Mouse (Mus musculus) embryo, embryonic 10 days (tissue): Measurements from ENCODE around the gene Spata45.

Experiments used
- DNase-seq: peaks from one replicate; pipeline ENCODE4 v3.0.0-alpha.2; 2015; ENCODE audit warnings: low spot score

The Spata45 gene

GRCm38 (mm10) chr1:191042106-191042505, 5.7 kb downstream of the Spata45 start:
- no peak for DNase-seq

- DNase-seq, result no peak
Observed at GRCm38 (mm10) chr1:191042688-191043087, 6.2 kb downstream of the Spata45 start.

GRCm38 (mm10) chr1:191045264-191045663, 8.8 kb downstream of the Spata45 start:
- DNase-seq, result no peak

- DNase-seq, result no peak
Observed at GRCm38 (mm10) chr1:191046231-191046824, 9.9 kb downstream of the Spata45 start.

- DNase-seq, result no peak
Observed at GRCm38 (mm10) chr1:191053555-191053954, 17.1 kb downstream of the Spata45 start.

GRCm38 (mm10) chr1:191054870-191055532, 18.6 kb downstream of the Spata45 start:
- DNase-seq, result peak; percentile 37

- no peak for DNase-seq
Observed at GRCm38 (mm10) chr1:191055533-191055873, 19.1 kb downstream of the Spata45 start.

GRCm38 (mm10) chr1:191057461-191057860, 21.0 kb downstream of the Spata45 start:
- DNase-seq, result no peak

GRCm38 (mm10) chr1:191062241-191062780, 25.9 kb downstream of the Spata45 start:
- no peak for DNase-seq

- peak; percentile 92 for DNase-seq
Observed at GRCm38 (mm10) chr1:191062781-191063485, 26.5 kb downstream of the Spata45 start, which contains the start of the genes Tatdn3 and Nsl1. TSS of gene Tatdn3 (minus strand) at chr1:191062932. TSS of gene Nsl1 (plus strand) at chr1:191063012.

- no peak for DNase-seq
Observed at GRCm38 (mm10) chr1:191063700-191064099, 27.3 kb downstream of the Spata45 start.

- DNase-seq, result no peak
Observed at GRCm38 (mm10) chr1:191064535-191064934, 28.1 kb downstream of the Spata45 start.

- no peak for DNase-seq
Observed at GRCm38 (mm10) chr1:191065188-191065587, 28.7 kb downstream of the Spata45 start.

GRCm38 (mm10) chr1:191068377-191068776, 31.9 kb downstream of the Spata45 start:
- DNase-seq, result peak; percentile 35

GRCm38 (mm10) chr1:191070259-191070658, 33.8 kb downstream of the Spata45 start:
- no peak for DNase-seq

- DNase-seq, result no peak
Observed at GRCm38 (mm10) chr1:191071613-191072012, 35.2 kb downstream of the Spata45 start.

- DNase-seq, result no peak
Observed at GRCm38 (mm10) chr1:191072329-191072913, 36.0 kb downstream of the Spata45 start.

GRCm38 (mm10) chr1:191073001-191073400, 36.6 kb downstream of the Spata45 start:
- DNase-seq, result no peak

GRCm38 (mm10) chr1:191073486-191073885, 37.0 kb downstream of the Spata45 start:
- no peak for DNase-seq

GRCm38 (mm10) chr1:191075199-191075883, 38.9 kb downstream of the Spata45 start:
- peak; percentile 77 for DNase-seq

GRCm38 (mm10) chr1:191083230-191083629, 46.8 kb downstream of the Spata45 start:
- no peak for DNase-seq
